21 mouse cellular contexts compared by ENCODE assay signal in the genomic region with DNA sequence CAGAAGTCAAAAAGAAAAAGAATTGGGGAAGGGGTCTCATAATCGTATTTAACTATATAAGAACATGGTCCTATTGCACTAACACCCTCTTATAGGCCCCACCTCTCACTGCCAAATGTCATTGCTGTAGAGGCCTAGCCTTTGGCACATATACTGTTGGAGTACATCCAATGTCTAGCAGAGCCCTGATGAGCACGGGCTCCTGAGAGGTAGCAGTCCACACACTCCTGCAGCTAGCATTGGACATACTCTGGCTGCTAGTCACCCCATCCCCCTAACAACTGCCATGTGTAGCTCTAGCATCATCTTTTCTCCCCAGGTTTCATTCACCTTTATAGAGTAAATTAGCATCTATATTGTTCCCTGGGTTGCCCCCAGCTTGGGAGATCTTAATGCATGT.
DNase-seq lines count a peak whose midpoint lies in the region; ATAC-seq and TF ChIP-seq lines count a peak whose summit lies in the region.
"Had no signal": no experiment of that assay in that cellular context is flagged by ENCODE, and none has a peak within 500 bp of the region (broad histone marks: within the 10 kb centered on the region; RNA-seq: fewer than 3 reads in every experiment).

No protein-coding gene starts in this region.

- no peak overlapping the region for H3K27ac ChIP-seq in heart, embryonic 11.5 days (ENCODE audit: low read depth, low read length)
- H3K27ac ChIP-seq in limb, embryonic 13.5 days: no peak overlapping the region
- H3K27ac ChIP-seq in limb, embryonic 14.5 days (replicated peaks; ENCODE audit: low read depth, low read length): no peak overlapping the region
- H3K27ac ChIP-seq: embryonic facial prominence, embryonic 13.5 days; embryonic facial prominence, embryonic 15.5 days; forebrain, embryonic 10.5 days; forebrain, embryonic 12.5 days had no signal

- DNase-seq in heart, adult 11 months: peak; percentile 33
- no peak for DNase-seq in limb, embryonic 14.5 days (ENCODE audit: low spot score)
- no peak for DNase-seq in layer of hippocampus, postnatal 25 days (ENCODE audit: extremely low spot score in 1 of 2, low spot score in 1 of 2)
- DNase-seq: adrenal gland, adult 2 months; adrenal gland, postnatal 10 days; adrenal gland, postnatal 25 days; cerebellum, adult 11 months; cerebellum, adult 18-20 months; cerebellum, adult 8-10 months; cerebellum, adult 9-11 months; cerebellum, postnatal 36 days; embryo, embryonic 11 days had no signal

- H3K9me3 ChIP-seq in heart, embryonic 11.5 days (replicated peaks; ENCODE audit: control insufficient read depth, low read length): no peaks in the 10 kb centered on the region
- H3K9me3 ChIP-seq in limb, embryonic 13.5 days: no peaks in the 10 kb centered on the region
- H3K9me3 ChIP-seq in limb, embryonic 14.5 days (ENCODE audit: control insufficient read depth, low read length): no peaks in the 10 kb centered on the region
- H3K9me3 ChIP-seq: embryonic facial prominence, embryonic 13.5 days; embryonic facial prominence, embryonic 15.5 days; forebrain, embryonic 10.5 days; forebrain, embryonic 12.5 days had no signal

- H3K4me2 ChIP-seq in heart, embryonic 11.5 days: no peak overlapping the region
- H3K4me2 ChIP-seq in limb, embryonic 13.5 days (replicated peaks): no peak overlapping the region
- no peak overlapping the region for H3K4me2 ChIP-seq in limb, embryonic 14.5 days (replicated peaks; ENCODE audit: low read depth, low read length, severe bottlenecking)
- H3K4me2 ChIP-seq: embryonic facial prominence, embryonic 13.5 days; embryonic facial prominence, embryonic 15.5 days; forebrain, embryonic 12.5 days had no signal

- no peaks in the 10 kb centered on the region for H3K27me3 ChIP-seq in heart, embryonic 11.5 days (ENCODE audit: control insufficient read depth, insufficient read depth, low read length)
- H3K27me3 ChIP-seq in limb, embryonic 13.5 days: no peaks in the 10 kb centered on the region
- no peaks in the 10 kb centered on the region for H3K27me3 ChIP-seq in limb, embryonic 14.5 days (ENCODE audit: control insufficient read depth, insufficient read depth, low read length)
- H3K27me3 ChIP-seq: embryonic facial prominence, embryonic 13.5 days; embryonic facial prominence, embryonic 15.5 days; forebrain, embryonic 12.5 days had no signal

- no peaks in the 10 kb centered on the region for H3K4me1 ChIP-seq in heart, embryonic 11.5 days (ENCODE audit: control insufficient read depth, insufficient read depth, low read length)
- H3K4me1 ChIP-seq in limb, embryonic 13.5 days: peaks cover 6% of the 10 kb centered on the region; the same call in 1 of the 2 replicates
- no peaks in the 10 kb centered on the region for H3K4me1 ChIP-seq in limb, embryonic 14.5 days (ENCODE audit: control insufficient read depth, insufficient read depth, low read length)
- H3K4me1 ChIP-seq: embryonic facial prominence, embryonic 15.5 days; forebrain, embryonic 10.5 days; forebrain, embryonic 12.5 days had no signal

- no peaks in the 10 kb centered on the region for H3K36me3 ChIP-seq in heart, embryonic 11.5 days (ENCODE audit: control insufficient read depth, insufficient read depth, low read length)
- H3K36me3 ChIP-seq in limb, embryonic 13.5 days: no peaks in the 10 kb centered on the region
- no peaks in the 10 kb centered on the region for H3K36me3 ChIP-seq in limb, embryonic 14.5 days (ENCODE audit: control insufficient read depth, insufficient read depth, low read length)
- H3K36me3 ChIP-seq: embryonic facial prominence, embryonic 13.5 days; embryonic facial prominence, embryonic 15.5 days; forebrain, embryonic 10.5 days; forebrain, embryonic 12.5 days had no signal

- no peak for TF ChIP-seq POLR2A in limb, embryonic 14.5 days (IDR thresholded peaks at IDR 0.05; ENCODE audit: borderline replicate concordance, extremely low read depth, insufficient read depth, insufficient read length)

- ATAC-seq in heart, embryonic 11.5 days (replicated peaks; ENCODE audit: insufficient number of reproducible peaks, low FRiP score, low TSS enrichment): no peak
- peak; percentile 66; the same call in 1 of the 2 replicates for ATAC-seq in limb, embryonic 13.5 days (ENCODE audit: low FRiP score, low read depth)
- ATAC-seq in limb, embryonic 14.5 days (ENCODE audit: low FRiP score, low read depth): peak; percentile 44; the same call in 1 of the 2 replicates
- ATAC-seq: forebrain, embryonic 14.5 days; forebrain, embryonic 16.5 days had no signal

- no peak overlapping the region for H3K9ac ChIP-seq in heart, embryonic 11.5 days (ENCODE audit: low read depth, low read length)
- H3K9ac ChIP-seq in limb, embryonic 13.5 days: no peak overlapping the region
- no peak overlapping the region for H3K9ac ChIP-seq in limb, embryonic 14.5 days (ENCODE audit: low read depth, low read length, severe bottlenecking)
- H3K9ac ChIP-seq: embryonic facial prominence, embryonic 13.5 days; embryonic facial prominence, embryonic 15.5 days; forebrain, embryonic 12.5 days had no signal

- 75% methylated on average over 2 of the region's 2 CpGs for WGBS in heart, embryonic 11.5 days (ENCODE audit: insufficient replicate concordance)
- WGBS in limb, embryonic 13.5 days: 65% methylated on average over 2 of the region's 2 CpGs
- WGBS in limb, embryonic 14.5 days: 63% methylated on average over 2 of the region's 2 CpGs

- no peak overlapping the region for H3K4me3 ChIP-seq in heart, embryonic 11.5 days (ENCODE audit: low read depth, low read length)
- H3K4me3 ChIP-seq in limb, embryonic 13.5 days: no peak overlapping the region
- no peak overlapping the region for H3K4me3 ChIP-seq in limb, embryonic 14.5 days (replicated peaks; ENCODE audit: low read length)
- H3K4me3 ChIP-seq: embryonic facial prominence, embryonic 13.5 days; embryonic facial prominence, embryonic 15.5 days; erythroblast, embryonic 14.5 days; forebrain, embryonic 10.5 days; forebrain, embryonic 12.5 days had no signal
